8 mouse cellular contexts compared by ENCODE assay signal in the genomic region with DNA sequence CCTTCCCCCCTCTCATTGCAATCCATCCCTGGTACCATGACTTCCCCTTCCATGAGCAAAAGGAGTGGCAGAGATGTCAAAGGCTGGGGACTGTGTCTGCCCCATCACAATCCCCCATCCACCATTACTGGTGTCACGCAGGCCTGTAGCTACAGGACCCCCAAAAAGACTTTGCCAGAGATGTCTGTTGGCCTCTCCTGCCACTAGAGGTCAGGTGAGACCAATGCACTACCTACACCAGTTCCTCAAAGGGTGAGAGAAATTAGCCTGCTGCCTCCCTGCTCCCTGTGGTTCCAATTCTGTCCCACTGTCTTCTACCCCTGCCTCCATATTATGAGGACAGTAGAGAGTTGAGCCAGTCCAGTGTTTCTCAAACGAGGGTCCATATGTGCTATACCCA. TPM values are rescaled to one million over a fixed set of nuclear protein-coding genes. Genes with fewer than 3 reads are reported as not detected.
DNase-seq lines count a peak whose midpoint lies in the region; ATAC-seq and TF ChIP-seq lines count a peak whose summit lies in the region.
"Had no signal": no experiment of that assay in that cellular context is flagged by ENCODE, and none has a peak within 500 bp of the region (broad histone marks: within the 10 kb centered on the region; RNA-seq: fewer than 3 reads in every experiment).

No protein-coding gene starts in this region.

- H3K4me3 ChIP-seq in ES-E14 (ENCODE audit: insufficient read depth in 1 of 2, low read depth in 1 of 2, low read length in 2 of 2, poor library complexity in 1 of 2, severe bottlenecking in 1 of 2) = no peak overlapping the region
- H3K4me3 ChIP-seq: liver, embryonic 13.5 days had no signal

- no peaks in the 10 kb centered on the region for H3K4me1 ChIP-seq in ES-E14 (ENCODE audit: control insufficient read depth in 2 of 2, insufficient read depth in 2 of 2, low read length in 2 of 2, poor library complexity in 1 of 2)
- H3K4me1 ChIP-seq: liver, embryonic 13.5 days had no signal

- H3K27ac ChIP-seq in ES-E14 (ENCODE audit: insufficient read depth, low read depth, low read length, poor library complexity, severe bottlenecking) = no peak overlapping the region
- H3K27ac ChIP-seq: liver, embryonic 13.5 days had no signal

- H3K9ac ChIP-seq in ES-E14 (ENCODE audit: insufficient read depth, low read depth, low read length, poor library complexity, severe bottlenecking) = no peak overlapping the region
- H3K9ac ChIP-seq: liver, embryonic 13.5 days had no signal

- DNase-seq in kidney, adult 18-20 months = peak; percentile 17
- DNase-seq in kidney, adult 11 months = no peak
- DNase-seq in CD4-positive helper T cell, adult 2 months (ENCODE audit: low read depth, low spot score) = peak; percentile 27
- no peak for DNase-seq in ES-E14 (ENCODE audit: low read depth, low spot score)
- no peak for DNase-seq in left cerebral cortex, adult 8-10 months (ENCODE audit: low spot score in 2 of 2)
- no peak for DNase-seq in right cerebral cortex, adult 18-20 months
- DNase-seq: liver, embryonic 13.5 days had no signal

- no peaks in the 10 kb centered on the region for H3K36me3 ChIP-seq in ES-E14 (ENCODE audit: control insufficient read depth, insufficient read depth, low read length, poor library complexity, severe bottlenecking)
- H3K36me3 ChIP-seq: liver, embryonic 13.5 days had no signal

- in situ Hi-C loops in ES-E14 (cut with MboI; ENCODE audit: low sequenced_read_pairs in 2 of 2, unreplicated experiment in 2 of 2) = no loop called here

- H3K9me3 ChIP-seq in ES-E14 (ENCODE audit: control insufficient read depth, insufficient read depth, low read depth, low read length) = no peaks in the 10 kb centered on the region
- H3K9me3 ChIP-seq: liver, embryonic 13.5 days had no signal

- ATAC-seq in megakaryocyte-erythroid progenitor cell, adult 5-6 weeks (replicated peaks; ENCODE audit: low FRiP score, low TSS enrichment, poor library complexity, severe bottlenecking) = 0 out of 2 replicates have a peak, but pooled peaks have one; percentile 23

TF ChIP-seq in ES-E14, 5 proteins besides CTCF, POLR2A, EP300 and RAD21:
- TF ChIP-seq MAFK (IDR thresholded peaks at IDR 0.05; ENCODE audit: insufficient read depth, low read depth, low read length) = no peak
- peak; percentile 65; the same call in 1 of the 2 replicates for TF ChIP-seq ZC3H11A (IDR thresholded peaks at IDR 0.05; ENCODE audit: borderline replicate concordance, low read depth, low read length)
- TF ChIP-seq HCFC1 (IDR thresholded peaks at IDR 0.05; ENCODE audit: borderline replicate concordance, insufficient read depth, low read length) = no peak
- TF ChIP-seq CHD2 (IDR thresholded peaks at IDR 0.05; ENCODE audit: low read depth, low read length) = no peak
TF ChIP-seq in ES-E14: peak in this region for 1.

RNA-seq across cellular contexts. Expression of a gene that starts 40.3 kb away (rescaled TPM):
- not detected in 2 replicates for total RNA-seq in ES-E14 (2012; rRNA removed)
- not detected in 2 replicates for total RNA-seq in megakaryocyte-erythroid progenitor cell, adult 5-6 weeks (2014; fragmentation: Nextera tagmentation)
- not detected in 2 replicates for total RNA-seq in megakaryocyte-erythroid progenitor cell, adult 5-6 weeks (2017)
- total RNA-seq in left cerebral cortex, adult 8-10 months (2022) = not detected

RNA-seq across cellular contexts. Expression of a gene that starts 49.7 kb away (rescaled TPM):
- not detected in 2 replicates for total RNA-seq in ES-E14 (2012; rRNA removed)
- not detected in 2 replicates for total RNA-seq in megakaryocyte-erythroid progenitor cell, adult 5-6 weeks (2014; fragmentation: Nextera tagmentation)
- total RNA-seq in megakaryocyte-erythroid progenitor cell, adult 5-6 weeks (2017) = not detected in 2 replicates
- total RNA-seq in left cerebral cortex, adult 8-10 months (2022) = not detected

Comparison
In these comparisons a context has a peak if more than half of its experiments do, and no peak if none do; other contexts are left out.
1. DNase-seq: peak in kidney, adult 18-20 months (single experiment) and CD4-positive helper T cell, adult 2 months (single experiment); none in kidney, adult 11 months (single experiment), ES-E14 (single experiment), left cerebral cortex, adult 8-10 months (0 of 2) and right cerebral cortex, adult 18-20 months (single experiment).